Mouse (Mus musculus): ENCODE data around the gene 2010111I01Rik.

2010111I01Rik gene

GRCm38 (mm10) chr13:63283236-63283635 is 318.5 kb downstream of the 2010111I01Rik start:
- DNase-seq (ENCODE audit: low read depth, low spot score): no peak

GRCm38 (mm10) chr13:63284748-63285147 is 320.1 kb downstream of the 2010111I01Rik start:
- DNase-seq (ENCODE audit: low read depth, low spot score): no peak

GRCm38 (mm10) chr13:63286483-63287102 is 321.9 kb downstream of the 2010111I01Rik start:
- DNase-seq (ENCODE audit: low read depth, low spot score): peak; percentile 88

- DNase-seq (ENCODE audit: low read depth, low spot score): no peak
These were observed 324.5 kb downstream of the 2010111I01Rik start for GRCm38 (mm10) chr13:63289152-63289551.

GRCm38 (mm10) chr13:63289687-63290086 is 325.0 kb downstream of the 2010111I01Rik start:
- DNase-seq (ENCODE audit: low read depth, low spot score): peak; percentile 63

GRCm38 (mm10) chr13:63290126-63290525 is 325.4 kb downstream of the 2010111I01Rik start:
- no peak for DNase-seq (ENCODE audit: low read depth, low spot score)

GRCm38 (mm10) chr13:63291016-63291415 is 326.3 kb downstream of the 2010111I01Rik start:
- no peak for DNase-seq (ENCODE audit: low read depth, low spot score)

GRCm38 (mm10) chr13:63293647-63294046 is 329.0 kb downstream of the 2010111I01Rik start:
- no peak for DNase-seq (ENCODE audit: low read depth, low spot score)

- DNase-seq (ENCODE audit: low read depth, low spot score): peak; percentile 78
These were observed 329.9 kb downstream of the 2010111I01Rik start for GRCm38 (mm10) chr13:63294359-63295193.

- DNase-seq (ENCODE audit: low read depth, low spot score): no peak
These were observed 331.6 kb downstream of the 2010111I01Rik start for GRCm38 (mm10) chr13:63296300-63296699.

GRCm38 (mm10) chr13:63297003-63297402 is 332.3 kb downstream of the 2010111I01Rik start:
- no peak for DNase-seq (ENCODE audit: low read depth, low spot score)

GRCm38 (mm10) chr13:63297933-63298332 is 333.2 kb downstream of the 2010111I01Rik start:
- peak; percentile 62 for DNase-seq (ENCODE audit: low read depth, low spot score)

GRCm38 (mm10) chr13:63298931-63299330 is 334.2 kb downstream of the 2010111I01Rik start:
- DNase-seq (ENCODE audit: low read depth, low spot score): no peak

GRCm38 (mm10) chr13:63300929-63301328 is 336.2 kb downstream of the 2010111I01Rik start:
- no peak for DNase-seq (ENCODE audit: low read depth, low spot score)

GRCm38 (mm10) chr13:63301764-63302209 is 337.1 kb downstream of the 2010111I01Rik start:
- DNase-seq (ENCODE audit: low read depth, low spot score): peak; percentile 78

GRCm38 (mm10) chr13:63302381-63302780 is 337.7 kb downstream of the 2010111I01Rik start:
- DNase-seq (ENCODE audit: low read depth, low spot score): peak; percentile 79

- no peak for DNase-seq (ENCODE audit: low read depth, low spot score)
These were observed 339.6 kb downstream of the 2010111I01Rik start for GRCm38 (mm10) chr13:63304124-63304792.

GRCm38 (mm10) chr13:63304799-63305159 is 340.1 kb downstream of the 2010111I01Rik start:
- peak; percentile 49 for DNase-seq (ENCODE audit: low read depth, low spot score)

GRCm38 (mm10) chr13:63305160-63306011 is 340.7 kb downstream of the 2010111I01Rik start:
- DNase-seq (ENCODE audit: low read depth, low spot score): peak; percentile 89

GRCm38 (mm10) chr13:63306768-63307167 is 342.1 kb downstream of the 2010111I01Rik start:
- DNase-seq (ENCODE audit: low read depth, low spot score): peak; percentile 98

GRCm38 (mm10) chr13:63309563-63309962 is 344.9 kb downstream of the 2010111I01Rik start:
- DNase-seq (ENCODE audit: low read depth, low spot score): no peak

All from brain, adult 2 months (tissue).